Mouse (Mus musculus) activated CD4-positive, CD25-positive, alpha-beta regulatory T cell, adult 4 months (primary cell): ENCODE measurements around the gene C77080. TPM values are rescaled to one million over a fixed set of nuclear protein-coding genes. Genes with fewer than 3 reads are reported as not detected.
A peak's percentile ranks its signal among the peaks of the same experiment; 100 is the strongest.

Source experiments
- ATAC-seq: one replicate; pipeline ENCODE4 v1.8.0; 2017
- polyA plus RNA-seq, 2 experiments: library from polyadenylated mRNA; unstranded; fragments of 100-300 nt; shearing (Covaris generic); gene quantifications; one replicate each; pipeline ENCODE4 v1.2.1; 2017

The C77080 gene
- polyA plus RNA-seq, 2 experiments from 2014 or later = 0.20 TPM

DNA sequence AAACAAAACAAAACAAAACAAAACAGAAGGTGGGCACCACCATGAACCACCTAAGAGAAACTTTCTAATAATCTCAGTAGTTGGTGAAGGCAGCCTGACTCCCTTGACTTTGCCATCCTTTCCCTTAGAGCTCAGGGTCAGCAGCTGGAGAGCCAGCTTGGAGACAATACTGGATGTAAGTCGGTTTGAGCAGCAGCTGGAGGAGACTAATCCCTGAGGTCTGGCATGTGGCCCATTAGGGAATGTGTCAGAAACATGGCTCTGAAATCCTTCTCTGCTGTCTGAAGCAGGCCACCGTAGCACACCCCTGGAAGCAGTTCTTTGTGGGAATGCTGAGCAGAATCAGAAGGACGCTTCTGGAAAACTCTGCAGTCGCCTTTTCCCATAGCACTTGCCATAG lies 49.7 kb downstream of the C77080 start:
- no peak for ATAC-seq

GRCm38 (mm10) chr4:129209504-129209903 lies 51.7 kb downstream of the C77080 start:
- ATAC-seq = no peak

- ATAC-seq = no peak
Measured at GRCm38 (mm10) chr4:129206792-129207191, 54.4 kb downstream of the C77080 start.

GRCm38 (mm10) chr4:129204655-129205054 lies 56.5 kb downstream of the C77080 start:
- no peak for ATAC-seq

DNA sequence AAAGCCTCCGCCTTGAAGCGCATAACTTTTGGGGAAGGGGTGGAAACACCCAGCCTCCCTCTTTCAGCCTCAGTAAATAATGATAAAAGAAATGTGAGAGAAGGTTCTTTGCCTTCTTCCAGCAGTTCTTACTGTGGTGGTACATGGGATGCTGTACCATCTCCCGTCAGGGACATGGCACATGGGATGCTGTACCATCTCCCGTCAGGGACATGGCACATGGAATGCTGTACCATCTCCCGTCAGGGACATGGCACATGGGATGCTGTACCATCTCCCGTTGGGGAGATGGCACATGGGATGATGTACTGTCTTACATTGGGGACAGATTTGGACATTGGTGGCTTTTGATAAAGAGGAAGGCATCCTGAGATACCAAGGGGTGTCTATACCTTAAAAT lies 63.7 kb downstream of the C77080 start:
- no peak for ATAC-seq

DNA sequence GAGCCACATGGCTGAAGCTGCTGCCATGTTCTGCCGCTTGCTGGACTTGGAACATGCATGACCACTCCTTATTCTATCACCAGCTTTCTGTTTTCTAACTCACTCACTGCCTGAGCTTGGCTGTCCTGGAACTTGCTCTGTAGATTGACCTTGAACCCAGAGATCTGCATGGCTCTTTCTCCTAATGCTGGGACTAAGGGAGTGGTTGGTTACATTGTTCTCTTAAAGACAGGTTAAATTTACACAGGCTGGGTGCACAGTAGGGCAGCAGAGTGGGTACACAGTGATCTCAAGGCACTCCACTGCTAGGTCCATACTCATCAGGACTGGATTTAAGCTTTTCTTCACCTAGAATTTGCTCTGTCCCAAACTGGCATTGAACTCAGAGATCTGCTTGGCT lies 66.9 kb downstream of the C77080 start:
- no peak for ATAC-seq

- ATAC-seq = no peak
Measured at GRCm38 (mm10) chr4:129191691-129192090, 69.5 kb downstream of the C77080 start.

DNA sequence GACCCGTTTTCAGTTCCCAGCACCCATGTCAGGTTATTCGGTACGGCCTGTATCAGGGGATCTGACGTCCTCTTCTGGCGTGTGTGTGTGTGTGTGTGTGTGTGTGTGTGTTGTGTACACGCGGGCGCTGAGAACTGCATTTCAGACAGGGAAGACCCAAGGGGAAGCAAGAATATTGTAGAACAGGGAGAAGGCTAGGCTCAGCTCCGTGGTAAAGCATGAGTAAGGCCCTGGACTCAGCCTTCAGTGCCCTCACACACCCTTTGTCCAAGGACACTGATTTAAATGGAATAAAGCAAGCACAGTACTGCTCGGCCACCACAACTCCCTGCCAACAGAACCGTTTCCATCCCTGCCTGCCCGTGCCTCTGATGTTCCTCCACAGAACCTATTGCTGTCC lies 70.7 kb downstream of the C77080 start:
- ATAC-seq = no peak

DNA sequence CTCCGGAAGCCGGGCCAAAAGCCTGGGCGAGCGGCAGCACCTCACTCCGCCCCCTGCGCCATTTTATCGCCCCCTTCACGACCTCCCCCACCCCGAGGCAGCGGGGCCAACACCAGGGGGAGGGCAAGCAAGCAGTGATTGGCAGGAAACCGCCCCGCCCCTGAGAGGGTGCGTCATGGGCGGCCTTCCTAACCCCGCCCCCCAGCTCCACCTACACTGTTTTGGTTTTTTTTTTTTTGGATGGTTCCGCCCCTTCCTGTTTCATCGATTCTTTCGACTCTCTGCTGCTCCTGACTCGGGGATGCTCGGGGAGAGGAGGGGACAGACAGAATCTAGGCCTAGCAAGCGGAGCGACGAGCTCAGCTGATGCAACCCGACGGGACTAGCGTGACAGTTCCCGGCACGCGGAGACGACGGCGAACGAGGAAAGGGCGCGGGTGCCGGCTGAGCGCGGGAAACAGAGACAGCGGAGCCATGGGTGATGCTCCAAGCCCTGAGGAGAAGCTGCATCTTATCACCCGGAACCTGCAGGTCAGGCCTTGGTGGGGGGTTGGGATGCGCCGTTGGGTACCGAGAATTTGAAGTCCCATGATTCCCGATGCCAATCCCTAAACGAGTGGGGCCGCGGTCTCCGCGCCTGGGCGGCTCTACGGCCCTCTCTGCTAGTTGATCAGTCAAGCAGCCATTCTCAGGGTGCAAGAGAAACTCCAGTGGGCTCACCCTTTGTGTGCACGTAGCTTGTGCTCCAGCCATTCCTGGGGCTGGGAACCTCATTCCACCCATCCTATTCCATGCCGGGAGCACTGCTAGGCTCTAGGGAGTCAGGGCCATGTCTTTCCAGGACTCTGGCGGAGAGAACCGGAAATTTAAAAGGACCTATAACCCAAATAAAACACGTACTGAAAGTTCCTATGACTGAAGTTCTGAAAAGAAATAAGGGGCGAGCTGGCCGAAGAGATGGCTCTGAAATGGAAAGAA lies 71.4 kb downstream of the C77080 start, which contains the start of the genes S100pbp and Yars:
Gene S100pbp, minus strand, starts transcription at position 186 of the 978 bp plus-strand sequence.
Gene Yars, plus strand, starts transcription at position 219 of the 978 bp plus-strand sequence.
- ATAC-seq = peak; percentile 92

DNA sequence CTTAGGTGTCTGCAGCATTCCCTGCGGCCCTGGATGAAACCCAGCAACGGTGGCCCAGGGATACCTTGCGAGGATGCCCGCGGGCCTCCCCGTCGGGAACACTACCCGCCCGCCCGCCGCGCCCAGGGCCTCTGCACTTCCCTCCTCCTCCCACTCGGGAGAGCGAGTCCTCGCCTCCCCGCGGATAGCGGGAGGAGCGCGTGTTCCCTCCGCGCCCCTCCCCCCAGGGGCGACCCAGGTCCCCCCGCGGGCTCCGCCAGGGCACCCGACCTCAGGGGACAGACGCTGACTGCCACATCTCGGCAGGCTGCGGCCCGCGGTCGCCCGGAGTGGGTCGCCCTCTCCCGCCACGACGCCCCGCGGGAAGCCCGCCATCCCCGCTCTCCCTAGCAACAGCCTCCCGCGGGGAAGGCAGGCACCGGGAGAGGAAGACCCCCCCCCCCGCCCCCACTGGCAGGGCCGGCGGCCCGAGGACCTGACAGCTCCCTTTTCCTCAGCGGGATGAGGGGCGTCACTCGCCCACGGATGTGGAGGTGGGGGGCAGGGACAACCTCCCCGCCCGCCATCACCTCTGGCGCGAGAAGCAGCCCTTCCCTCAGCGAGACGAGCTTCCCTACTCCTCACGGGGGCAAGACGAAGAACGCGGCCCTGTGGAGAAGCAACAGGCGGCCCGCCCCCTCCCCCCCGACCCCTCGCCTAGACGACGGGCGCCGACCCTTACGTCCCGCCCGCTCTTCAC lies 72.2 kb downstream of the C77080 start:
- ATAC-seq = peak; percentile 4

GRCm38 (mm10) chr4:129188041-129188659 lies 73.1 kb downstream of the C77080 start:
- ATAC-seq = no peak

DNA sequence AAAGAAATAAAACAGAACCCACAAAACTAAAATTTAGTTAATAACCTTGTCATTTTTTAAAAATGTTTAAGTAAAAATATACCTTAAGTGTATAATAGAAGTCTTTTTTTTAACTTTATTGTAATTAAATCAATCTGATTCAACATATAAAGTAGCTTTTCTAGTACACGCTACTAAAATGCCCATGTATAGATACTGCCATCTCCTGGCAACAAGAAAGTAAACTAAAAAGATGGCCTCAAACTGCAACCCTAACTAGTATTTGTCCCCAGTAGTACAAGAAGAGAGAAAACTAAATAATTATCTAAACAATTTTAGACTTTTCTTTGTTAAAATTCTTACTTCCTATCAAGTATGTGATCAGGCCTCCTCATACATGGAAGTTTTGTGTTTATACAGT lies 81.6 kb downstream of the C77080 start:
- ATAC-seq = no peak

DNA sequence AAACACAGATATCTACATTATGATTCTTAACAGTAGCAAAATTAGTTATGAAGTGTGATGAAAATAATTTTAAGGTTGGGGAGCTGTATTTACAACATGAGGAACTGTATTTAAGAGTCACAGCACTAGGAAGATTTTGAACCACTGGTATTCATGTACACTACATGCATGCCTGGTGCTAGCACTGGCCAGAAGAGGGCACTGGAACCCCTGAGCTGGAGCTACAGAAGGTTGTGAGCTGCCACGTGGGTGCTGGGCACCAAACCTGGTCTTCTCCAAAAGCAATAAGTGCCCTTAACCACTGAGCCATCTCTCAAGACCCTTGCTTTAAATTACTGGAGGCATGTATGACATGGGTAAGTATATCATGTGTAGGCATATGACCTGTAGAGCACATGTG lies 88.7 kb downstream of the C77080 start:
- ATAC-seq = no peak

Other genes starting within 250 kb of the C77080 start
- gene Rnf19b, start 203.1 kb downstream of the C77080 start, polyA plus RNA-seq = 10 to 100 TPM; 18.9 TPM
- gene Tmem54, start 155.9 kb downstream of the C77080 start, polyA plus RNA-seq = not detected
- not detected for gene Hpca, start 139.4 kb downstream of the C77080 start, polyA plus RNA-seq
- under 1 TPM; 0.28 to 0.56 TPM for gene Fndc5, start 124.4 kb downstream of the C77080 start, polyA plus RNA-seq
- gene S100pbp, start 71.7 kb downstream of the C77080 start, polyA plus RNA-seq = 10 to 100 TPM; 24.4 to 26.3 TPM
- 10 to 100 TPM; 26.3 to 28.5 TPM for gene Yars, start 71.6 kb downstream of the C77080 start, polyA plus RNA-seq
- under 1 TPM; 0.46 to 0.48 TPM for gene Sync, start 26.2 kb upstream of the C77080 start, polyA plus RNA-seq
- 100 to 1,000 TPM; 309 to 413 TPM for gene Rbbp4, start 74.0 kb upstream of the C77080 start, polyA plus RNA-seq
- 100 to 1,000 TPM; 117 TPM for gene Zbtb8os, start 74.3 kb upstream of the C77080 start, polyA plus RNA-seq
- gene Zbtb8a, start 116.7 kb upstream of the C77080 start, polyA plus RNA-seq = 1 to 10 TPM; 4.4 to 5.3 TPM
- gene Zbtb8b, start 179.4 kb upstream of the C77080 start, polyA plus RNA-seq = not detected
- 10 to 100 TPM; 22.7 to 24.8 TPM for gene Bsdc1, start 200.2 kb upstream of the C77080 start, polyA plus RNA-seq
- not detected for gene Tssk3, start 229.6 kb upstream of the C77080 start, polyA plus RNA-seq
- gene Fam229a, start 229.8 kb upstream of the C77080 start, polyA plus RNA-seq = not detected